Mouse (Mus musculus): Measurements from ENCODE around the gene Zmynd8. TPM values are rescaled to one million over a fixed set of nuclear protein-coding genes. Genes with fewer than 3 reads are reported as not detected.

The Zmynd8 gene
- polyA plus RNA-seq, 1 experiment from 2014 or later: 85.4 TPM

DNA sequence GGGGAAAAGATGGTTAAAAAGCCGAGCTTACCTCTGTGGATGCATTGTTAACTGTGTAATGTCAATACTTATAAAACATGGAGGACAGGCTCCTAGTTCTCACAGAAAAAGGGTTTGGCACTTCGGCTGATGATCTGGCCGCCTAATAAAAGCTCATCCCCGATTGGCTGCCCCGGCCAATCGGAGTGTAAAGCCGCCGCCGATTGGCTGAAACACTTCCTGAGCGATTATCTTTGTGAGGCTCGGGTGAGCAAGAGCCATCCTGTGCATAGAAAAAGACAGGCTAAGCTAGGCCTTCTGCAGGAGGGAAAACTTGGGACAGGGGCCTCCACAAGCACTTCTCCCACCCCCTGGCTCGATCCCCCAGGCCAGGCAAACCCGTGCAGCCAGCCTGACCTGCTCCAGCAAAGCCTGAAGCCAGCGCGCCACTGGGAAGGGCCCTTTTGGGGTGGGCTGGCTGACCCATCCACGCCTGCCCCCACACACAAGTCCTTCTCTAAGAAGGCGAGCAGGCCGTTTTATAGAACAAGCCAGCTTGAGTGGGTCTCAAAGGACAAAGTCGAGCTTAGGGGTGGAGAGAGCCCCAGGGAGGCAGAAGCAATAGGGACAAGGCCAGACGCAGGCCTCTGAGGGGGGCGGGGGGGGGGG, 14.1 kb downstream of the Zmynd8 start:
- 3% methylated on average over 20 of the region's 21 CpGs for WGBS
- Histone ChIP-seq H3K27me3 (no peaks in the 10 kb centered on the region), H3K4me3 (peak overlapping the region; percentile 39), H3K4me2 (peak overlapping the region; percentile 67), H3K9ac (peak overlapping the region; percentile 73), H3K4me1 (peaks cover 96% of the 10 kb centered on the region), H3K27ac (peak overlapping the region; percentile 100), H3K36me3 (ENCODE audit: poor library complexity, severe bottlenecking) (no peaks in the 10 kb centered on the region), H3K9me3 (replicated peaks) (no peaks in the 10 kb centered on the region)
- ATAC-seq: peak; percentile 74

DNA sequence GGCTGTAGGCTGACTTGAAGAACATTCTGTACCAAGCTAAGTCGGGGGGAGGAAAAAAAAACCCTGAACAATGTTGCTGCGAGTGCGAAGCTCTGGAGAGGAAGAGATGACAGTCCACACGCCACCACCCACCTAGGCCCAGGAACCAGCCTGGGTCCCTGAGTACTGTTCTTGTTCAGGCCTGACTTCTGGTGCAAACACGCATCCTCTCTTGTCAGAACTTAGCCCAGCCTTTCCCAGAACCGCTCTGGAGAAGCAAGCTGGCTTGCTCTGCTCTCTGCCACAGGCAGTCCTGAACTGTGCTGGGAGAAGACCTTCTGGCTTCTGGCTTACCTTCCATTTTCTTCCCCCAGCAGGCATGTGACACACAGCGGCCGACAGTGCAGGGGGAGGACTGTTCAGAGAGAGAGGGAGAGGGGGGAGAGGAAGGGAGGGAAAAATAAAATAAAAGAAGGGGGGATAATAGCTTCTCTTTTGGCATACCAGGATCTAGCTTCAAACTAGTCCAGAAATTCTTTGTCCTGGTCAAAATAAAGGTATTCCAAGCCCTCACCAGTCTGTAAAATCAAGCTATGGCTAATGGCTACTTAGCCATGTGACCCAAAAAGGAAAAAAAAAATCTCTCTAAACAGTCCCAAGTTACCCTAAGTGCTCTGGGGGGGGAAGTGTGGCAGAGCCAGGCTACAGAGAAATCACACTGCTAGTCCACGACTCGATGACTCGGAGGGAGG, 14.8 kb downstream of the Zmynd8 start:
- Histone ChIP-seq H3K27me3 (no peaks in the 10 kb centered on the region), H3K36me3 (ENCODE audit: poor library complexity, severe bottlenecking) (no peaks in the 10 kb centered on the region), H3K4me2 (peak overlapping the region; percentile 67), H3K9me3 (replicated peaks) (no peaks in the 10 kb centered on the region), H3K4me1 (peaks cover 99% of the 10 kb centered on the region), H3K9ac (peak overlapping the region; percentile 66), H3K27ac (peak overlapping the region; percentile 100), H3K4me3 (peak overlapping the region; percentile 39)
- no peak for ATAC-seq
- WGBS: 12% methylated on average over 11 of the region's 11 CpGs

DNA sequence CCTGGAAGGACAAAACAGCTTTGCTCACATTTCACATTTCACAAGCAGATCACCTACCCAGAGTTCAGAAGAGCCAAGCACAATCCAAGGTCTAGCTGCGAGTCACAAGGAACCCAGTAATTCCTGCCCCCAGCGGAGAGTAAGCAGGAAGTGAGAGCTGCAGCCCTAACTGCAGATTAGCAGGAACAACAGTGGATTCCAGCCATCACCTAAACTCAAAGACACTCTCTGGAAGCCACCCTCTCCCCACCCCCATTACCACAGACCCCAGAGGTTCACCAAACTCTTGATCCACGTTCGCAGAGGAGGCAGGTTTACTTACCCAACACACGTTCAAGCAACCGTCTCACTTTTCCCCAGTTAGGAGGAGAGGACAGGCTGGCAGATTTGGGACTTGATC, 15.8 kb downstream of the Zmynd8 start:
- ATAC-seq: no peak
- H3K4me1 ChIP-seq: peaks cover 97% of the 10 kb centered on the region

DNA sequence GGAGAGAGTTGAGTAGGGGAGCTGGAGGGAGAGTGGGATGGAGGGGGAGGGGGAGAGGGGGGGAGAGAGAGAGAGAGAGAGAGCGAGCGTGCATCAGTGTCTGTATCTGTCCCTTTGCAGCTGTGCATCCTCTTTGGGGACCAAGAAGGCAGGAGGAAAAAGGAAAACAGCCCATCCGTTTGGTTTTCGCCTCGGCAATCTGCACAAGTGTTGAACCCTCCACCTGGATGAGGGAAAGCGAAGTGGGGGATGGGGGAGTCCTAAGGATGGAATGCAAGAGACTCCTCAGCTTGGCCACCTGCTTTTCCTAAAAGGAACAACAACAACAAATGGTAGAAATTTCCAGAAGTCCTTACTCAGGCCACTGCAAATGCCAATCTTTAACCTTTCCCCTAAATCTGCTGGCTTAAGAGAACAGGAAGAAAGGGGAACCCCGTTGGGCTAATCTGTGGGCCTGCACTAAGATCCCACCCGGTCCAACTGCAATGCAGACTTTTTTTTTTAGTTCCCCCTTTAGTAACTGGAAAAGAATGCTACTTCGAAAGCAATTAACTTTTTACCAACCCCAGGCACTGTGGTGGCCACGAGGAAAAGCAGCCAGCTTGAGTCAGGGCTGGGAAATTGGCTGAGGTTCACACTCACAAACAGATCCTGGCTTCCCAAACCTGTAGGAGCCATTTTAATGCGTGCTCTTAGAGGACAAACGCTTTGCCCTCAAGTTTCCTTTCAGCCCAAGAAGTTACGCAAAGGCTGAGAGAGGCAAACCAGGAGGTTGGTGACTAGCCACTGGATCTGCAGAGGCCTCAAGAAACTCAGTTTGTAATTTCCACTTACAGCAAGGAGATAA, 17.0 kb downstream of the Zmynd8 start:
- Histone ChIP-seq H3K36me3 (ENCODE audit: poor library complexity, severe bottlenecking) (no peaks in the 10 kb centered on the region), H3K9me3 (replicated peaks) (no peaks in the 10 kb centered on the region), H3K4me3 (peak overlapping the region; percentile 39), H3K27me3 (no peaks in the 10 kb centered on the region), H3K27ac (peak overlapping the region; percentile 100), H3K4me2 (peak overlapping the region; percentile 67), H3K4me1 (peaks cover 97% of the 10 kb centered on the region), H3K9ac (peak overlapping the region; percentile 66)
- ATAC-seq: no peak
- 5% methylated on average over 13 of the region's 13 CpGs for WGBS

More for the DNA sequence above, 15.8 kb downstream of the Zmynd8 start:
- WGBS: 14% methylated on average over 6 of the region's 6 CpGs
- H3K36me3 ChIP-seq (ENCODE audit: poor library complexity, severe bottlenecking): no peaks in the 10 kb centered on the region
- peak overlapping the region; percentile 66 for H3K9ac ChIP-seq
- H3K27me3 ChIP-seq: no peaks in the 10 kb centered on the region
- no peaks in the 10 kb centered on the region for H3K9me3 ChIP-seq (replicated peaks)
- peak overlapping the region; percentile 100 for H3K27ac ChIP-seq
- H3K4me3 ChIP-seq: peak overlapping the region; percentile 39
- H3K4me2 ChIP-seq: peak overlapping the region; percentile 67

DNA sequence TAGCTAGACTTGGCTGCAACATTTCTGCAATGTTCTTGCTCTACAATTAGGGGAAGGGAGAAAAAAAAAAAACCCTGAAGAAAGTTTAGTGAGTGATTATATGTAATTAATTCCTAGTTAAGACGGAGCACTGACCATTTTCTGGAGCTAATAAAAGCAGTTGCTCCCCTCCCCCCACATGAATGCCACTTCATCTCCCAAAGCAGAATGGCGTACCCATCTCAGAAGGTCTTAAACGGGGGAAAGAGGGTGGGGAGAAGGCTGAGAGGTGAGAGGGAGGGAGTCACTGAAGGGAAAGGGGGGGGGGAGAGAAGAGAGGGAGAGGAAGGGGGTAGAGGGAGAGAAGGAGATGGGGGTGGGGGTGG, 17.6 kb downstream of the Zmynd8 start:
- peak overlapping the region; percentile 39 for H3K4me3 ChIP-seq
- H3K4me1 ChIP-seq: peaks cover 97% of the 10 kb centered on the region
- H3K27me3 ChIP-seq: no peaks in the 10 kb centered on the region
- H3K4me2 ChIP-seq: peak overlapping the region; percentile 67
- H3K9me3 ChIP-seq (replicated peaks): no peaks in the 10 kb centered on the region
- peak overlapping the region; percentile 100 for H3K27ac ChIP-seq
- 1% methylated on average over 3 of the region's 3 CpGs for WGBS
- H3K9ac ChIP-seq: peak overlapping the region; percentile 65; the same call in 1 of the 2 replicates
- H3K36me3 ChIP-seq (ENCODE audit: poor library complexity, severe bottlenecking): no peaks in the 10 kb centered on the region
- ATAC-seq: no peak

DNA sequence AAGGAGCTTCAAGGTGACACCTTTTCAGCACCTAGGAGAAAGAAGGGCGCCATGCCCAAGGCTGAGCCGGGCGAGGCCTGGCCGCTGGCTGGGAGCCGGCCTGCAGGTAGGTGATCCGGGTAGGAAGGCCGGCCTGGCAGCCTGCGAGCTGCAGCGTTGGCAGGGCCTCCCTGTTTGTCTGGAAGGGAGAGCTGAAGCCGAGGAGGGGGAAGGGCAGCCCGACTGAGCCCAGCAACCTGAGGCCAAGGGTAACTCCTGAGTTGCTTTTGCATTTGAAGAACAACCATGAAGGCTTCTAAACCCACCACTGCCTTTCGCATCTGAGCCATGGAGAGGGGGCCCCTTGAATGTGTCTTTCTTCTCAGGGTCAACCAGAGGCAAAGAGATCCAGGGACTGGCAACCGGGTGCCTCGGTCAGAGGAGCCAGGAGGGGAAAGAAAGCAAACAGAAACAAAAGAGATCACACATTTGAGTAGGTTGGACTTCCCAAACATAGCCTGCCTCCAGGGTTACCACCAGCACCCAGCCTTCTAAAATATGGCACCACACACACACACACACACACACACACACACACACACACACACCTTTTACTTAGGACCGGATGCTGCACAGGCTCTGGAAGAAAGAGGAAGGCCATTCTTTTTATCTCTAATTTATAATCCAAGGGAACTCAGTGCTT, 18.2 kb downstream of the Zmynd8 start:
- 2% methylated on average over 15 of the region's 15 CpGs for WGBS
- Histone ChIP-seq H3K4me3 (peak overlapping the region; percentile 39), H3K27me3 (no peaks in the 10 kb centered on the region), H3K36me3 (ENCODE audit: poor library complexity, severe bottlenecking) (no peaks in the 10 kb centered on the region), H3K4me2 (peak overlapping the region; percentile 67), H3K9ac (peak overlapping the region; percentile 65), H3K4me1 (peaks cover 97% of the 10 kb centered on the region), H3K9me3 (replicated peaks) (no peaks in the 10 kb centered on the region), H3K27ac (peak overlapping the region; percentile 100)
- peak; percentile 22; the same call in 1 of the 2 replicates for ATAC-seq

DNA sequence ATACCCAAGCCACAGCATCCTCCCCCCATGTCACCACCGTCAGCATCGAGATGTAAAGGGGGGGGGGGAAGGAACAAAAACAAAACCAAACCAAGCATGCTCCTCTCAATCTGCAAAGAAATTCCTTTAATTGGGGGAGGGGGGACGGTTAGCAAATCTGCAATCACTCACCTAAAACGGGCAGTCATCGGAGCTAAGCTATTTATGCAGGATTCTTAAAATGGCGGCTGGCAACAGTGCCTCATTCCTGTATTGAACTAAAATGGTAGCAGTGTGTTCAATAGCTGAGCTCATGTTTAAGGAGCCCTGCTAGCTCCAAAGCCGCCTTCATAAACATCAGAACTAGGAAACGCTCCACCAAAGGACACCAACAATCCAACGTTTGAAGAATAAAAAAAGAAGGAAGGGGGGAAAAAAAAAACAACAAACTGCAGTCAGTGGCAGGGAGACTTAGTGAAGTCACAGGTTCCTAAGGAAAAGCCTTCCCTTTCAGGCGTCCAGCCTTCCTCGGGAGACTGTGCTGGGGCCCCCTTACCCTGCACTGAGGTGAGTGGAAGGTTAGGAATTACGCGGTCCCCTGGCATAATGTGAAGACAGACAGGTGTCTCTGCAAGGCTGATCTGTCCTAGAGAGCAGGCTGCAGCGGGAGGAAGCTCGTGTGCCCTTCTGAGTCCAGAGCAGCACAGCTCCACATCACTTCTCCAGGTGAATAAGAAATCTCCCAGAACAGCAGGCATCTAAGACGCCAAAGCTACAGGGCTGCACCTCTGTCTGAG, 19.2 kb downstream of the Zmynd8 start:
- Histone ChIP-seq H3K4me3 (peak overlapping the region; percentile 39), H3K36me3 (ENCODE audit: poor library complexity, severe bottlenecking) (peaks cover under 1% of the 10 kb centered on the region; the same call in 1 of the 2 replicates), H3K27ac (peak overlapping the region; percentile 100), H3K9ac (peak overlapping the region; percentile 65), H3K9me3 (replicated peaks) (no peaks in the 10 kb centered on the region), H3K4me1 (peaks cover 97% of the 10 kb centered on the region), H3K27me3 (no peaks in the 10 kb centered on the region), H3K4me2 (peak overlapping the region; percentile 67)
- WGBS: 5% methylated on average over 16 of the region's 16 CpGs
- ATAC-seq: no peak

DNA sequence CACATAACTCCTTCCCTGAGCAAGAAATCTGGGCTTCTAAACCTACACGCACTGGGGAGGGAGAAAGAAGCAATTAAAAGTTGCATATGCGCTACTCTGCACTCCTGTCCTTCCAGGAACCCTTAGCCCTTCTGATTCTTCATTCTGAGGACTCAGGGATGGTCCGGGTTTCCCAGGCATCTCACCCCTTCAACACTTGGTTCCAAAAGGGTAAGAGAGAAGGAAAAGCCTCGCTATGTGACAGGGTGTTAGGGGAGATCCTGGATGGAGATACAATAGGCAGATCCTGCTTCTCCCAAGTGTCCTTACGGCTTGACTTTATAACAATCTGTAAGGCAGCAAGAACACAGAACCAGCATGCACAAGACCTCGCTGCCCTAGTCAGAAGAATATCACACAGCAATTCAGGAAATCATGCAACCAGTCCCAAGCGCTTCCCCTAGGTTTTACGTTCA, 19.9 kb downstream of the Zmynd8 start:
- ATAC-seq: no peak
- peak overlapping the region; percentile 39 for H3K4me3 ChIP-seq
- H3K4me1 ChIP-seq: peaks cover 98% of the 10 kb centered on the region
- H3K9ac ChIP-seq: peak overlapping the region; percentile 65
- H3K9me3 ChIP-seq (replicated peaks): no peaks in the 10 kb centered on the region
- H3K4me2 ChIP-seq: peak overlapping the region; percentile 67
- H3K27ac ChIP-seq: peak overlapping the region; percentile 100
- H3K36me3 ChIP-seq (ENCODE audit: poor library complexity, severe bottlenecking): peaks cover 7% of the 10 kb centered on the region
- WGBS: 21% methylated on average over 8 of the region's 8 CpGs
- no peaks in the 10 kb centered on the region for H3K27me3 ChIP-seq

DNA sequence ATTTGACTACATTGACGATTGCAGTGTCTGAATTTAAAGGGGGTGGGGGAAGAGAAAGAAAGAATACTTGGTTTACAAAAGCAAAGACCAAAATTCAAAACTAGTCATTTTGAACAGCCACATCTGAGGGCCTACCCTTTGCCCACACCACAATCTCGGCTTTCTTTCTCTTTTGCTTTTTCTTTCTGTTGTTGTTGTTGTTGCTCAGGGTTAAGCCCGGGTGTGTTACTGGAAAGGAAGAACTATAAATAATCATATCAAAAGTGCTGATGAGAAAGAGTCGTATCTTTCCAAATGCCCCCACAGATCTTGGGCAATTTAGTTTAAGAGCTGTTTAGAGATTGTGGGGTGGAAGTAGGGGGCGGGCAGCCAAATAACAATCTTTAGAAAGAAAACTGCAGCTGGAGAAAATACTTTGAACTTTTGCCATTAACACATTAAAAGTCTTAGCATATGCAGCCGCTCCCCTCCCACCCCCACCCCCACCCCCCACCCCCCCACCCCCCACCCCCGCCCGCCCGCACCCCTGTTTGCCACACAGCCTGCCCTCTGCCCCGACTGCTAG, 20.7 kb downstream of the Zmynd8 start:
- Histone ChIP-seq H3K27me3 (no peaks in the 10 kb centered on the region), H3K4me1 (peaks cover 98% of the 10 kb centered on the region), H3K9me3 (replicated peaks) (no peaks in the 10 kb centered on the region), H3K4me2 (peak overlapping the region; percentile 67), H3K36me3 (ENCODE audit: poor library complexity, severe bottlenecking) (peaks cover 15% of the 10 kb centered on the region), H3K27ac (peak overlapping the region; percentile 100), H3K4me3 (peak overlapping the region; percentile 24), H3K9ac (peak overlapping the region; percentile 65)
- no peak for ATAC-seq
- WGBS: 8% methylated on average over 10 of the region's 10 CpGs

DNA sequence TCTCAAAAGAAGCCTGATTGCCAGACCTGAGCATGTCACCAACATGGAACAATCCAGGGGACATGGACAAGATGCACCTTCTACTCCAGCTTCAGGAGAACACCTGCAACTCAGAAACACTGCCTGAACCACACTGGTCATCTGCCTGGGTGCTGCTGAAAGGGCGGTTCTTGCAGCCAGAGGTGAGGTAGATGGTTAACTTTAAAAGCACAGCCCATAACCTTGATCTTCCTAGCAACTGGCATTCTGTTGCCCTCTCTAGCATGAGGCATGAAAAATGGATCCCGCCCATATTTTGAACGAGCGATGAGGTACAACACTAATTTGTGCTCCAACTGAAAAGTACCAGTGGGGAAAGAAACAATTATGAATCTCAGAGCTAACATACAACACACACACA, 21.6 kb downstream of the Zmynd8 start:
- Histone ChIP-seq H3K36me3 (ENCODE audit: poor library complexity, severe bottlenecking) (peaks cover 21% of the 10 kb centered on the region), H3K9me3 (replicated peaks) (no peaks in the 10 kb centered on the region), H3K4me2 (peak overlapping the region; percentile 67), H3K27me3 (no peaks in the 10 kb centered on the region), H3K27ac (peak overlapping the region; percentile 85), H3K9ac (peak overlapping the region; percentile 55; the same call in 1 of the 2 replicates), H3K4me3 (peak overlapping the region; percentile 24; the same call in 1 of the 2 replicates), H3K4me1 (peaks cover 91% of the 10 kb centered on the region)
- ATAC-seq: no peak
- WGBS: 59% methylated on average over 4 of the region's 4 CpGs

Data from forebrain, embryonic 13.5 days (tissue).